Mouse (Mus musculus) liver, adult 10 weeks (tissue): Measurements from ENCODE around the gene Nsl1. TPM values are rescaled to one million over a fixed set of nuclear protein-coding genes. Genes with fewer than 3 reads are reported as not detected.

Experiments used
- polyA plus RNA-seq: library from polyadenylated mRNA; stranded (reverse); fragments of 350-450 nt; fragmentation: Illumina TruSeq; extraction: RNeasy Lipid Tissue Mini Kit (QIAGEN cat#74804); gene quantifications from one replicate; pipeline ENCODE4 v1.2.3, GENCODE M21; 2014; ENCODE audit warnings: low read depth, low replicate concordance

Gene Nsl1
- polyA plus RNA-seq = not detected

GRCm38 (mm10) chr1:191062781-191063485, at the start of gene Nsl1, which contains the start of gene Tatdn3:
Gene Nsl1 (plus strand): TSS chr1:191063012.
Gene Tatdn3 (minus strand): TSS chr1:191062932.

GRCm38 (mm10) chr1:191026021-191026713, 36.6 kb upstream of the Nsl1 start, which contains the start of gene Flvcr1:
Gene Flvcr1 (minus strand): TSS chr1:191026158.

GRCm38 (mm10) chr1:191036554-191037334, 26.1 kb upstream of the Nsl1 start, which contains the start of gene Spata45:
Gene Spata45 (plus strand): TSS chr1:191036639.

GRCm38 (mm10) chr1:191097802-191098747, 35.3 kb downstream of the Nsl1 start, which contains the start of gene Batf3:
Gene Batf3 (plus strand): TSS chr1:191097847.

Other genes with a start within 250 kb of the Nsl1 start
- gene Rps6kc1, start 151.2 kb upstream of the Nsl1 start, polyA plus RNA-seq = 2.3 TPM
- 14.8 TPM for gene Angel2, start 137.9 kb upstream of the Nsl1 start, polyA plus RNA-seq
- not detected for gene Vash2, start 83.7 kb upstream of the Nsl1 start, polyA plus RNA-seq
- gene Flvcr1, start 36.9 kb upstream of the Nsl1 start, polyA plus RNA-seq = 7.3 TPM
- gene Spata45, start 26.4 kb upstream of the Nsl1 start, polyA plus RNA-seq = not detected
- gene Tatdn3, start 80 bp upstream of the Nsl1 start, polyA plus RNA-seq = 11.2 TPM
- gene Batf3, start 34.8 kb downstream of the Nsl1 start, polyA plus RNA-seq = not detected
- gene Fam71a, start 101.8 kb downstream of the Nsl1 start, polyA plus RNA-seq = not detected
- gene Atf3, start 155.0 kb downstream of the Nsl1 start, polyA plus RNA-seq = 3.0 TPM